Mouse (Mus musculus) ES-E14 (cell line): Measurements from ENCODE around the gene Elf4. TPM values are rescaled to one million over a fixed set of nuclear protein-coding genes. Genes with fewer than 3 reads are reported as not detected.

Experiments
- DNase-seq: peaks from one replicate; pipeline ENCODE4 v3.0.0-alpha.2; 2013; ENCODE audit warnings: low read depth, low spot score
- H3K27ac ChIP-seq: 2 replicates; pipeline ENCODE4 v1.5.1; 2012; ENCODE audit warnings: low read depth, mild to moderate bottlenecking, low read length, moderate library complexity, mixed read lengths; ENCODE audit not compliant: poor library complexity, insufficient read depth, severe bottlenecking
- H3K36me3 ChIP-seq: 2 replicates; pipeline ENCODE4 v1.6.1; 2012; ENCODE audit warnings: mild to moderate bottlenecking, low read length, moderate library complexity, mixed read lengths; ENCODE audit not compliant: control insufficient read depth, poor library complexity, insufficient read depth, severe bottlenecking
- H3K4me1 ChIP-seq, 2 experiments: fragments of 150-350 bp in 1 of 2; sonication (generic) in 1 of 2; 2 replicates each; pipeline ENCODE4 v1.6.1; 2012; ENCODE audit warnings: low read length in 2 of 2, mild to moderate bottlenecking in 1 of 2, mixed read lengths in 1 of 2; ENCODE audit not compliant: control insufficient read depth in 2 of 2, insufficient read depth in 2 of 2, poor library complexity in 1 of 2
- H3K4me3 ChIP-seq, 2 experiments: fragments of 150-350 bp in 1 of 2; sonication (generic) in 1 of 2; 2 replicates each; pipeline ENCODE4 v1.5.1; 2012; ENCODE audit warnings: low read length in 2 of 2, low read depth in 1 of 2, mild to moderate bottlenecking in 1 of 2, mixed read lengths in 1 of 2; ENCODE audit not compliant: insufficient read depth in 1 of 2, poor library complexity in 1 of 2, severe bottlenecking in 1 of 2
- H3K9ac ChIP-seq: 2 replicates; pipeline ENCODE4 v1.6.1; 2012; ENCODE audit warnings: low read depth, mild to moderate bottlenecking, low read length, mixed read lengths; ENCODE audit not compliant: poor library complexity, insufficient read depth, severe bottlenecking
- H3K9me3 ChIP-seq: fragments of 150-350 bp; sonication (generic); 2 replicates; pipeline ENCODE4 v1.6.1; 2012; ENCODE audit warnings: low read depth, mild to moderate bottlenecking, low read length; ENCODE audit not compliant: control insufficient read depth, insufficient read depth
- CHD2 ChIP-seq: IDR thresholded peaks from 2 replicates; pipeline ENCODE4 v1.6.1; 2014; ENCODE audit warnings: mild to moderate bottlenecking, low read depth, low read length, inconsistent platforms
- HCFC1 ChIP-seq: IDR thresholded peaks from 2 replicates; pipeline ENCODE4 v1.6.1; 2012; ENCODE audit warnings: low read length, inconsistent platforms, borderline replicate concordance; ENCODE audit not compliant: insufficient read depth
- MAFK ChIP-seq: IDR thresholded peaks from 2 replicates; pipeline ENCODE4 v1.6.1; 2014; ENCODE audit warnings: mild to moderate bottlenecking, low read depth, low read length, inconsistent platforms; ENCODE audit not compliant: insufficient read depth
- ZC3H11A ChIP-seq: IDR thresholded peaks from 2 replicates; pipeline ENCODE4 v1.6.1; 2012; ENCODE audit warnings: low read depth, mild to moderate bottlenecking, inconsistent platforms, low read length, borderline replicate concordance
- ZNF384 ChIP-seq: IDR thresholded peaks from 2 replicates; pipeline ENCODE4 v1.6.1; 2012; ENCODE audit warnings: low read depth, low read length, inconsistent platforms
- in situ Hi-C, 2 experiments: fragments of 600-800 bp; cut with MboI; formaldehyde crosslinking; loops; one replicate each; pipeline ENCODE4 v1.15.1; 2025; ENCODE audit warnings: low sequenced_read_pairs in 2 of 2, inconsistent platforms in 1 of 2; ENCODE audit not compliant: unreplicated experiment in 2 of 2
- total RNA-seq: library from RNA; depleted of rRNA; stranded (reverse); fragments of 300-350 nt; gene quantifications from 2 replicates; pipeline ENCODE4 v1.2.3, GENCODE M21; 2012

The Elf4 gene
- total RNA-seq, 1 experiment: 2.7 TPM

GRCm38 (mm10) chrX:48399994-48400393 lies 62.9 kb downstream of the Elf4 start:
- H3K36me3 ChIP-seq: peaks cover 13% of the 10 kb centered on the region
- in situ Hi-C loops: loop anchor here (25.0 kb wide), 1 partner anchor 413 kb away; no protein-coding TSS in a partner anchor
- no peak overlapping the region for H3K27ac ChIP-seq
- no peaks in the 10 kb centered on the region for H3K4me1 ChIP-seq
- H3K9me3 ChIP-seq: no peaks in the 10 kb centered on the region
- TF ChIP-seq HCFC1 (no peak), CHD2 (no peak), ZNF384 (no peak), ZC3H11A (no peak), MAFK (no peak)
- H3K9ac ChIP-seq: no peak overlapping the region
- no peak for DNase-seq
- H3K4me3 ChIP-seq: no peak overlapping the region

DNA sequence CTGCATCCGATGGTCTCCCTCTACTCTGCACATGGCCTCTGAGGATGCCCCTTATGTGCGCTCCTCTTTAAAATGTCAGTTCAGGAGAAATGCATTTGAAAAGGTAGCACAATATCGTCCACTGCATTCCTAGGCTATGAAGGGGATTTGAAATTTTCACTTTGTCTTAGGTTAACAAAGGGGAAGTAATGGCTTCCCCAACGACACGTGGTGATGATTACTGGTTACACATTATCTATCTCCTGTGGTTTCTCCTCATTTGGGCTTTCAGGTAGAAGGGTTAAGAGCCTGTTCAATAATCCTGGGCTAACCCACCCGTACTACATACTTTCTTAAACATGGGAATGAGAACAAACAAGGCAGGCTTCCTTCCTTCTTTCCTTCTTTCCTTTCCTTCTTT lies 73.6 kb downstream of the Elf4 start:
- TF ChIP-seq CHD2 (no peak), ZNF384 (no peak), ZC3H11A (no peak), MAFK (no peak), HCFC1 (no peak)
- in situ Hi-C loops: no loop called here
- H3K36me3 ChIP-seq: peaks cover 6% of the 10 kb centered on the region
- no peak overlapping the region for H3K27ac ChIP-seq
- H3K4me3 ChIP-seq: no peak overlapping the region
- no peaks in the 10 kb centered on the region for H3K9me3 ChIP-seq
- no peaks in the 10 kb centered on the region for H3K4me1 ChIP-seq
- DNase-seq: no peak
- no peak overlapping the region for H3K9ac ChIP-seq

DNA sequence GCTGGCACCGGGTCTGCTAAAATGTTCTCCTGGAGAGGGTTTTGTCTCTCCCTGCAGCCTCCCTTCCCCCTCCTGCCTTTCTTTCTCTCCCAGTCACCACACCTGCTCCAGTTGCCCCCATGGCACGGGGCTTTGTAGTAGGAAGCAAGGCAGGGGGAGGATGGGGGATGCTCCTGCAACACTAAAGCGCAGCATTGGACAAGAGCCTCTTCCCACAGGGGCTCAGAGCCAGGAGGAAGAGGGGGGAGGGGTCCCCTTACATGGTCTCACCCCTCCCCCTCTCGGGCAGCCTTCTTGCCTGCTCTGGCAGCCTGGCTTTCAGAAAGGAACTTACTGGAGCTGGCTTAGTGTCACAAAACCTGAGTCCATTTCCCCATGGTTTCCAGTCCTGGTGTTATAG lies 77.0 kb downstream of the Elf4 start:
- TF ChIP-seq ZNF384: no peak
- no peak for TF ChIP-seq MAFK
- TF ChIP-seq ZC3H11A: no peak
- no peak for TF ChIP-seq CHD2
- TF ChIP-seq HCFC1: no peak
- DNase-seq: no peak
- in situ Hi-C loops: no loop called here
- peaks cover 5% of the 10 kb centered on the region for H3K36me3 ChIP-seq
- no peaks in the 10 kb centered on the region for H3K9me3 ChIP-seq
- no peak overlapping the region for H3K9ac ChIP-seq
- no peaks in the 10 kb centered on the region for H3K4me1 ChIP-seq
- H3K27ac ChIP-seq: no peak overlapping the region
- H3K4me3 ChIP-seq: no peak overlapping the region

DNA sequence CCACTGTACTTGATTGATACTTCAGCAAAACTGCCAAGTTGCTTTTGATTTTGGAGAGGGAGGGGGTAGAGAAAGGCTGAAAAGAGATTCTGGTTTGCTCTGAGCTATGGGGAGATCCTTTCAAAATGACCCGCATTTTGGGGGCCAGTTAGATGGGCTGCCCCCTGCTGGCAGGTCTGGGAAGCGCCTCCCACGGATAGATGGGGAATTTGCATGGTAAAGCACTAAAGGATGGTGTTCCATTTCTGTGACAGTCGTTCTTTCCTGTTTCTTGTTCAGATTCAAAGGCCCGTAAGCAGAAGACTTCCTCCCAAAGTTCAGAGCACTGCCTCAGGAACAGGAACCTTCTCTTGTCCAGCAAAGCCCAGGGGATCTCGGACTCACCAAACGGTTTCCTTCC lies 79.3 kb downstream of the Elf4 start:
- in situ Hi-C loops: no loop called here
- Histone ChIP-seq H3K9me3 (no peaks in the 10 kb centered on the region), H3K27ac (no peak overlapping the region), H3K9ac (no peak overlapping the region), H3K4me3 (no peak overlapping the region), H3K36me3 (peaks cover 5% of the 10 kb centered on the region), H3K4me1 (no peaks in the 10 kb centered on the region)
- no peak for DNase-seq
- TF ChIP-seq ZNF384 (no peak), CHD2 (no peak), ZC3H11A (no peak), HCFC1 (no peak), MAFK (no peak)

- in situ Hi-C loops: no loop called here
Measured at GRCm38 (mm10) chrX:48367841-48368240, 95.1 kb downstream of the Elf4 start.

More at GRCm38 (mm10) chrX:48367841-48368240, 95.1 kb downstream of the Elf4 start:
- no peak overlapping the region for H3K4me3 ChIP-seq
- H3K4me1 ChIP-seq: no peaks in the 10 kb centered on the region
- no peak for DNase-seq
- no peak overlapping the region for H3K27ac ChIP-seq
- H3K9me3 ChIP-seq: no peaks in the 10 kb centered on the region
- no peak overlapping the region for H3K9ac ChIP-seq
- TF ChIP-seq ZNF384 (no peak), CHD2 (no peak), ZC3H11A (no peak), HCFC1 (no peak), MAFK (no peak)
- peaks cover 2% of the 10 kb centered on the region; the same call in 1 of the 2 replicates for H3K36me3 ChIP-seq
